Mouse (Mus musculus) left cerebral cortex, postnatal 4 days (tissue): Measurements from ENCODE around the gene Fermt1. TPM values are rescaled to one million over a fixed set of nuclear protein-coding genes. Genes with fewer than 3 reads are reported as not detected.

Experiments
- DNase-seq: peaks from one replicate; pipeline ENCODE4 v3.0.0-alpha.2; 2022
- intact Hi-C: fragments of 180-260 bp; cut with DNase I; formaldehyde crosslinking; loops from one replicate; pipeline ENCODE4 v1.15.1; 2025
- total RNA-seq, 2 experiments: library from RNA; stranded (reverse); gene quantifications; 2 replicates each; pipeline ENCODE4 v1.2.3; 2021

Gene Fermt1
- total RNA-seq, 2 experiments from 2014 or later: not detected

- intact Hi-C loops: no loop called here
Observed at GRCm38 (mm10) chr2:132922076-132922873, 23.4 kb downstream of the Fermt1 start.

GRCm38 (mm10) chr2:132914785-132915184, 30.9 kb downstream of the Fermt1 start:
- intact Hi-C loops: no loop called here
- no peak for DNase-seq

More at GRCm38 (mm10) chr2:132922076-132922873, 23.4 kb downstream of the Fermt1 start:
- no peak for DNase-seq

- DNase-seq: peak; percentile 23
- intact Hi-C loops: loop anchor here (10.0 kb wide), 1 partner anchor 392 kb away; no protein-coding TSS in a partner anchor
Observed at GRCm38 (mm10) chr2:132906763-132907162, 38.9 kb downstream of the Fermt1 start.

- no peak for DNase-seq
- intact Hi-C loops: loop anchor here (10.0 kb wide), 1 partner anchor 390 kb away; no protein-coding TSS in a partner anchor
Observed at GRCm38 (mm10) chr2:132904961-132905360, 40.7 kb downstream of the Fermt1 start.

GRCm38 (mm10) chr2:132903498-132903897, 42.2 kb downstream of the Fermt1 start:
- peak; percentile 40 for DNase-seq
- intact Hi-C loops: loop anchor here (10.0 kb wide), 1 partner anchor 389 kb away; no protein-coding TSS in a partner anchor

- DNase-seq: no peak
- intact Hi-C loops: loop anchor here (10.0 kb wide), 1 partner anchor 387 kb away; no protein-coding TSS in a partner anchor
Observed at GRCm38 (mm10) chr2:132902056-132902455, 43.6 kb downstream of the Fermt1 start.

- no peak for DNase-seq
- intact Hi-C loops: loop anchor here (10.0 kb wide), 1 partner anchor 387 kb away; no protein-coding TSS in a partner anchor
Observed at GRCm38 (mm10) chr2:132901636-132902035, 44.1 kb downstream of the Fermt1 start.

GRCm38 (mm10) chr2:132900596-132900995, 45.1 kb downstream of the Fermt1 start:
- DNase-seq: no peak
- intact Hi-C loops: loop anchor here (10.0 kb wide), 1 partner anchor 386 kb away; no protein-coding TSS in a partner anchor

GRCm38 (mm10) chr2:132898211-132898610, 47.5 kb downstream of the Fermt1 start:
- intact Hi-C loops: no loop called here
- no peak for DNase-seq

GRCm38 (mm10) chr2:132893826-132894225, 51.9 kb downstream of the Fermt1 start:
- no peak for DNase-seq
- intact Hi-C loops: no loop called here

GRCm38 (mm10) chr2:132885312-132885711, 60.4 kb downstream of the Fermt1 start:
- intact Hi-C loops: no loop called here
- no peak for DNase-seq

GRCm38 (mm10) chr2:132884303-132884967, 61.3 kb downstream of the Fermt1 start:
- no peak for DNase-seq
- intact Hi-C loops: no loop called here

- DNase-seq: no peak
- intact Hi-C loops: no loop called here
Observed at GRCm38 (mm10) chr2:132880844-132881645, 64.7 kb downstream of the Fermt1 start, which contains the start of gene Lrrn4. Lrrn4 (minus strand) TSS chr2:132880891.

- peak; percentile 66 for DNase-seq
- intact Hi-C loops: no loop called here
Observed at GRCm38 (mm10) chr2:132879261-132880044, 66.3 kb downstream of the Fermt1 start.

GRCm38 (mm10) chr2:132876991-132877390, 68.7 kb downstream of the Fermt1 start:
- DNase-seq: no peak
- intact Hi-C loops: no loop called here

GRCm38 (mm10) chr2:132873657-132874326, 71.9 kb downstream of the Fermt1 start:
- intact Hi-C loops: no loop called here
- DNase-seq: no peak

- DNase-seq: no peak
- intact Hi-C loops: no loop called here
Observed at GRCm38 (mm10) chr2:132871663-132872062, 74.0 kb downstream of the Fermt1 start.

GRCm38 (mm10) chr2:132870286-132870685, 75.4 kb downstream of the Fermt1 start:
- intact Hi-C loops: no loop called here

GRCm38 (mm10) chr2:132869682-132870081, 76.0 kb downstream of the Fermt1 start:
- intact Hi-C loops: no loop called here
- no peak for DNase-seq

More at GRCm38 (mm10) chr2:132870286-132870685, 75.4 kb downstream of the Fermt1 start:
- DNase-seq: no peak
